Mouse (Mus musculus): ENCODE measurements at regions not wholly inside any gene's neighbourhood (a gene's known extent, or its start where the extent isn't known, plus 50 kb on each side); places are given as distances from the start of the nearest gene placed in this dataset.

- TF ChIP-seq CTCF (IDR thresholded peaks at IDR 0.05; ENCODE audit: control insufficient read depth, insufficient read depth, insufficient replicate concordance, low read depth, low read length) (no peak), POLR2A (IDR thresholded peaks at IDR 0.05; ENCODE audit: control insufficient read depth, low read depth, low read length) (no peak)
Observed at GRCm38 (mm10) chr8:103261236-103261635, 475.8 kb upstream of the Cdh11 start.

Measured in testis, adult 2 months (tissue).